Mouse (Mus musculus): ENCODE results near the gene Tubgcp6.

The Tubgcp6 gene

GRCm38 (mm10) chr15:89092181-89092580 lies 30.7 kb downstream of the Tubgcp6 start:
- TF ChIP-seq GATA4 (IDR thresholded peaks at IDR 0.05; ENCODE audit: insufficient replicate concordance, low read length): no peak

GRCm38 (mm10) chr15:89090662-89091061 lies 32.2 kb downstream of the Tubgcp6 start:
- TF ChIP-seq GATA4 (IDR thresholded peaks at IDR 0.05; ENCODE audit: insufficient replicate concordance, low read length): no peak

GRCm38 (mm10) chr15:89089248-89090051 lies 33.5 kb downstream of the Tubgcp6 start:
- TF ChIP-seq GATA4 (IDR thresholded peaks at IDR 0.05; ENCODE audit: insufficient replicate concordance, low read length): no peak

GRCm38 (mm10) chr15:89088607-89089247 lies 34.2 kb downstream of the Tubgcp6 start, which contains the start of gene Selenoo:
Selenoo (plus strand) TSS chr15:89089084.
- TF ChIP-seq GATA4 (IDR thresholded peaks at IDR 0.05; ENCODE audit: insufficient replicate concordance, low read length): no peak

- TF ChIP-seq GATA4 (IDR thresholded peaks at IDR 0.05; ENCODE audit: insufficient replicate concordance, low read length): no peak
Observed at GRCm38 (mm10) chr15:89084826-89085225, 38.1 kb downstream of the Tubgcp6 start.

- no peak for TF ChIP-seq GATA4 (IDR thresholded peaks at IDR 0.05; ENCODE audit: insufficient replicate concordance, low read length)
Observed at GRCm38 (mm10) chr15:89083906-89084305, 39.0 kb downstream of the Tubgcp6 start.

- TF ChIP-seq GATA4 (IDR thresholded peaks at IDR 0.05; ENCODE audit: insufficient replicate concordance, low read length): no peak
Observed at GRCm38 (mm10) chr15:89078208-89078836, 44.6 kb downstream of the Tubgcp6 start.

GRCm38 (mm10) chr15:89076156-89076731 lies 46.7 kb downstream of the Tubgcp6 start:
- TF ChIP-seq GATA4 (IDR thresholded peaks at IDR 0.05; ENCODE audit: insufficient replicate concordance, low read length): no peak

GRCm38 (mm10) chr15:89075478-89076147 lies 47.3 kb downstream of the Tubgcp6 start:
- no peak for TF ChIP-seq GATA4 (IDR thresholded peaks at IDR 0.05; ENCODE audit: insufficient replicate concordance, low read length)

- TF ChIP-seq GATA4 (IDR thresholded peaks at IDR 0.05; ENCODE audit: insufficient replicate concordance, low read length): no peak
Observed at GRCm38 (mm10) chr15:89074613-89075477, 48.1 kb downstream of the Tubgcp6 start, which contains the start of gene Trabd. Trabd (plus strand) TSS chr15:89075124.

GRCm38 (mm10) chr15:89073993-89074603 lies 48.8 kb downstream of the Tubgcp6 start:
- TF ChIP-seq GATA4 (IDR thresholded peaks at IDR 0.05; ENCODE audit: insufficient replicate concordance, low read length): no peak

- TF ChIP-seq GATA4 (IDR thresholded peaks at IDR 0.05; ENCODE audit: insufficient replicate concordance, low read length): no peak
Observed at GRCm38 (mm10) chr15:89070606-89071005, 52.3 kb downstream of the Tubgcp6 start.

- TF ChIP-seq GATA4 (IDR thresholded peaks at IDR 0.05; ENCODE audit: insufficient replicate concordance, low read length): no peak
Observed at GRCm38 (mm10) chr15:89069336-89069840, 53.5 kb downstream of the Tubgcp6 start.
